Mouse (Mus musculus) cerebellum, postnatal 10 days (tissue): ENCODE measurements at regions not wholly inside any gene's neighbourhood (a gene's known extent, or its start where the extent isn't known, plus 50 kb on each side); places are given as distances from the start of the nearest gene placed in this dataset.

ENCODE experiments used
- DNase-seq, 2 experiments: peaks; one replicate each; pipeline ENCODE4 v3.0.0; 2021; ENCODE audit warnings: mixed read lengths in 2 of 2

GRCm38 (mm10) chr17:63003911-63004310 lies 122.8 kb upstream of the Efna5 start:
- DNase-seq: no peak

- DNase-seq: no peak
Measured at GRCm38 (mm10) chr17:63002729-63003128, 121.6 kb upstream of the Efna5 start.

- no peak for DNase-seq
Measured at GRCm38 (mm10) chr17:63001898-63002297, 120.8 kb upstream of the Efna5 start.

GRCm38 (mm10) chr17:62997691-62998090 lies 116.6 kb upstream of the Efna5 start:
- DNase-seq: peak; percentile 82 to 87

GRCm38 (mm10) chr17:62995316-62995715 lies 114.2 kb upstream of the Efna5 start:
- DNase-seq: no peak

- no peak for DNase-seq
Measured at GRCm38 (mm10) chr17:62992977-62993376, 111.9 kb upstream of the Efna5 start.

GRCm38 (mm10) chr17:62986304-62986703 lies 105.2 kb upstream of the Efna5 start:
- no peak for DNase-seq

GRCm38 (mm10) chr17:62980337-62980736 lies 99.2 kb upstream of the Efna5 start:
- DNase-seq: no peak

GRCm38 (mm10) chr17:62977561-62977960 lies 96.4 kb upstream of the Efna5 start:
- no peak for DNase-seq

GRCm38 (mm10) chr17:62977136-62977535 lies 96.0 kb upstream of the Efna5 start:
- no peak for DNase-seq

- no peak for DNase-seq
Measured at GRCm38 (mm10) chr17:62974627-62975279, 93.6 kb upstream of the Efna5 start.

- DNase-seq: no peak
Measured at GRCm38 (mm10) chr17:62969025-62969424, 87.9 kb upstream of the Efna5 start.

- no peak for DNase-seq
Measured at GRCm38 (mm10) chr17:62963824-62964223, 82.7 kb upstream of the Efna5 start.

- no peak for DNase-seq
Measured at GRCm38 (mm10) chr17:62962292-62962618, 81.1 kb upstream of the Efna5 start.

GRCm38 (mm10) chr17:62961596-62962291 lies 80.6 kb upstream of the Efna5 start:
- no peak for DNase-seq

GRCm38 (mm10) chr17:62959146-62959545 lies 78.0 kb upstream of the Efna5 start:
- no peak for DNase-seq

- DNase-seq: no peak
Measured at GRCm38 (mm10) chr17:62947537-62948193, 66.5 kb upstream of the Efna5 start.

GRCm38 (mm10) chr17:62940573-62941252 lies 59.6 kb upstream of the Efna5 start:
- no peak for DNase-seq

GRCm38 (mm10) chr17:62939930-62940572 lies 58.9 kb upstream of the Efna5 start:
- DNase-seq: no peak

- DNase-seq: no peak
Measured at GRCm38 (mm10) chr17:62939171-62939570, 58.1 kb upstream of the Efna5 start.
